Mouse (Mus musculus): ENCODE results near the gene Thnsl2.
A peak's percentile ranks its signal among the peaks of the same experiment; 100 is the strongest.

Gene Thnsl2

GRCm38 (mm10) chr6:71130269-71130668, 14.0 kb downstream of the Thnsl2 start:
- DNase-seq = no peak

- peak; percentile 16 for DNase-seq
Observed at GRCm38 (mm10) chr6:71129071-71129470, 15.2 kb downstream of the Thnsl2 start.

DNA sequence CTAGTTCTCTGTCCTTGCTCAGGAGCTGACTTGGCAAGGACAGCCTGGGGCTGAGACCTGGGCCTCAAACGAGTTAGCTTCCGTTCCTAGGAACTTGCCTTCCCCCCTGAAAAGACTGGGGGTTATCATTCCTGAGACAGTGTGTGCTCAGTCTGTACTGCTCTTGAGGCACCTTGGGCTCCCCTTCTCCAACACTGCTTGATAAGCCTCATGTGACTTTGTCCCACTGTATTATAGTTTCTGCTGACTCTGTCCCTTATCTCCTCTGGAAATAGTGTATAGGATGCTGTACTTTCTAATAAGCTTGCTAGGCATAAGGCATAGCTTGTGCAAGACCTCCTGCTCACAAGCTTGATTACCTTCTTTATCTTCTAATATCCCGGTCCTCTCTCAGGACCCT, 17.9 kb downstream of the Thnsl2 start:
- DNase-seq = no peak

DNA sequence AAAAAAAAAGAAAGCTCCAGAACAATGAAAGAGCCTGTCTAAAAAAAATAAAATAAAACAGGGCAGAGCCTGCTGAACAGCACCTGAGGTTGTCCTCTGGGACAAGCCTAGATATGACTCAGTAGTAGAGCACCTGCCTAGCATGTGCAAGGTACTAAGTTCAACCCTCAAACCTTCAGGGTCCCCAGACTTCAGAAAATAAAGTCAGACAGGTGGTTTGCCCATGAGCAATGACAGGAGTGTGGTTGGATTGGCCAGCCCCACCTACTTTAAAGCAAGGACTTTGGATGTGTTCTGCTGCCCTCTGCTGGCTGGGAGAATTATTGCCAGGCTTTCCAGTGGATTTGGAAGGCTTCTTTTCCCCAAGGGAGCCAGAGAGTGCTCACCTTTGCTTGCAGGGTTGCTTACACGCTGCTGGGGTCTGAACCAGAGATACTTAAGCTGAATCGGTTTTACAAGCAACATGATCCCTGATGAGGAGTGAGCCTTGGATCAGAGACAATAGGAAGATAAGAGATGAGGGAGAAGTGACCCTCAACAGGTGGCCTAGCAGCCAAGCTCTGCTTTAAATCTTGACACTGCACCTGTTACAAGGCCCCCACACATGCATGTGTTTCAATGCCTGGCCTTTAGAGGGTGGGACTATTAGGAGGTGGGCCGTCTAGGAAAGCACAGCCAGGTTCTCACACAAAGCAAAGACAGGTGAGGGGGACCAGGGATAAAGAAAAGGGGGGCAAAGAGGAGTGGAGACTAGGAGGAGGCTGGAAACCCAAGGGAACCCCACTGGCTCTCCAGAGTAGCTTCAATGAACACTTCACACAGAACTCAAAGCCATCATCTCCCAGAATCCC, 19.0 kb downstream of the Thnsl2 start:
- DNase-seq = peak; percentile 88

DNA sequence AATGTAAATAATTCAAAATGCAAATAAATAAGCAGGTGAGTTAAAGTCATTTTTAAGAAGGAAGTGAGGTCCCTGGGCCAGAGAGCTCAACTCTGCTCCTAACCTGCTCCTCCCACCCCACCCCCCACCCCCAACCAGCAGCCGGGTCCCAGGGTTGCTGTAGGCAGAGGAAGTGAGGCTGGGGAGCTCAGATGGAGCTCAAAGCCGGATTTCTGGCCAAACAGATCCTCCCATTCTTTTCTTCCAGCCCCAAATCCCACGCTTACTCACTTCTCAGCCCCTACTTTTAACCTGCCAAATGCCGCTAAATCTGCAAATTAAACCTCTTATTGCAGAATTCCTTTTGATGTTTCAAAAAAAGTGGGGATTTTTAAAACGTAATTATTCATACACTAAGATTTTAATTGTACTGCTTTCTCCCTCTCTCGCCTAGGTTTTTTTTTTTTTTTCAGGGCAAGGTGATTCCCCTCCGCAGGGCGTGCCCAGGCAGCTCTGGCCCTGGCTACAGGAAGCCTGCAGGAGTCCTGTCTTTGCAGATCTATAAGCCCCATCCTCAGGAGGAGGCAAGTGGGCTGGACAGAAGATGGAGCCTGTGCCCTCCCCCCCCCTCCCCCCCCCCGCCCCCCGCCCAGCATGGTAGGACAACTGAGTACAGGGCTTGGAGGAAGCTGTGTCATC, 24.5 kb downstream of the Thnsl2 start:
- no peak for DNase-seq

DNA sequence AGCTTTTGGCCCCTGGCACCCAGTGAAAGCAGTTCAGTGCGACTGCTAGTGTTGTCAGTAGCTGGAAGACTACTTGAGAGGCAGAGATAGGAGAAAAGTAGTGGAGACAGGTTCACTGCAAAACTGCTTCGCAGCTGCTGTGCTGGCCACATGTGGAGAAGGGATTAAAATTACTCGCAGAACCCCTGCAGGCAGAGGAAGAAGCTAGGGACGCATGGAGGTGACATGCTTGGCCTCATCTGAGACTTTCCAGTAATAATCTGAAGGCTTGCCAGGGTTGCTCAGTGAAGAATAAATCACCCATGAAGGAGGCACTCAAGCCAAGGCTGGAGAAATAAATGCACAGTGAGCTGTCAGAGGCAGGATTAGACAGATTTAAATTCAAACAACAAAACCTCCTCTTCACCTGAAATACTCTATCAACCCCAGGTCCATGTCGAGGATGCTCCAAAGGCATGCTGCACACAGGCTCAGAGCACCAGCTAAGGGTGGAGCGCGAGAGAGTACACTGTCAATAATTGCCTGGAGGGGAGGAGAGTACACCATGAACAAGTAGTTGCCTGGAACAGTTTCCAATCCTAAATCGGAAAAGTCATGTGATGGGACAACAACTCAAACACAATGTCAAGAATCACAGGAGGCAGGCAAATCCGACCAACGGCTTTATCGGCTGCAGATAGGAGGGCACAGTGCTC, 32.7 kb downstream of the Thnsl2 start:
- DNase-seq = peak; percentile 19

- no peak for DNase-seq
Observed at GRCm38 (mm10) chr6:71106170-71106945, 37.9 kb downstream of the Thnsl2 start.

GRCm38 (mm10) chr6:71096126-71096525, 48.1 kb downstream of the Thnsl2 start:
- DNase-seq = no peak

DNA sequence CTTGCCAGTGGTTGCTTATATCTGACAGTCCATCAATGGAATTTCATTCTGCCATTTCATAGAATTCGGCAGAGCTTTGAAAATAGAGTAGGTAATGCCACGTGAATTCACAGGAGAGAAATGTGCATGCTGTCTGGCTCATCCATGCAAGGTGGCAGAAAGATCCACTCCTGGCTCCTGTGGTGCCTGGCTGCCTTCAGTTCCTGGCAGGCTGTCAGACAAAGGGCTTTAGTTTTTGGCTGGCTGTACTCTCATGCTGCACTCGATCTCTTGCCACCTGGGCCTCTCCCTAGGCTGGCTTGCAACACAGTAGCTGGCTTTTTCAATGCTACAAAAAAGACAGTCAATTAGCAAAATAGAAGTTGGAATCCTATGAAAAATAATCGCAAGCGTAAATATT, 49.5 kb downstream of the Thnsl2 start:
- no peak for DNase-seq

DNA sequence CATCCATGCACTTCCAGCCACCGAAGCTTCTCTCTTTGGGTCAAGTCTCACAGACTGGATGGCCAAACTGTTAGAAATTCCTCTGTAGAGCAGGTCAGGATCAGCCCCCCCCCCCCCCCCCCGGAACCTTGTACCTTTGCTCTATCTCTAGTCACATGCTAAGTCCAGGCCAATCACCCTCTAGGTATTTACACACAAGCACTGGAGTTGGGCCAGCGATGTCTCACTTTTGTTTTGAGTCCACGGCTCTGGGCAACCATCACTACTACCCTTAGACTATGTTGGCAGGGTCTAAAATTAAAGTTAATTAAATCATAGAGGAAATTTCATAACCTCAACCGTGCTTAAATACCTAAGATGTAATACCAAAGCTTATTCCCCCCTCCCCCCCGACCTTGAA, 50.6 kb downstream of the Thnsl2 start:
- no peak for DNase-seq

GRCm38 (mm10) chr6:71090475-71090874, 53.8 kb downstream of the Thnsl2 start:
- DNase-seq = no peak

DNA sequence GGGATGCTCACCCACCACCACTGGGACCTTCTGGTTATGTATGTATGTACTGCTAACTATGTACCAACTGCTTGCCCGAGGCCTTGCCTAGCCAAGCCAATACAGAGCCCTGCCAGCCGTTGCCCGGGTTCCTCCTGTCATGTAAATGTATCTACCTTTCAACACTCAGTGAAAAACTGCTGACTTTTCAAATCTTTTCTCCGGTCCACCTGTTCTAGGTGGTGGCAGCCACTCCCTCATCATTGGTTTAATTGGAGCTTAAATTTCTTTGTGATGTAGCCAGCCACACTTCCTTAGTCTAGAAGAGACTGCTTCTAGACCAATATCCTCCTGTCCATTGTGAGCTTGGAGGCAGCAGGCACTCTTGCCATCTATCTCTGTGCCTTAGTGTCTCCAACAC, 54.5 kb downstream of the Thnsl2 start:
- DNase-seq = no peak

GRCm38 (mm10) chr6:71088992-71089391, 55.2 kb downstream of the Thnsl2 start:
- DNase-seq = no peak

GRCm38 (mm10) chr6:71083441-71083840, 60.8 kb downstream of the Thnsl2 start:
- DNase-seq = no peak

DNA sequence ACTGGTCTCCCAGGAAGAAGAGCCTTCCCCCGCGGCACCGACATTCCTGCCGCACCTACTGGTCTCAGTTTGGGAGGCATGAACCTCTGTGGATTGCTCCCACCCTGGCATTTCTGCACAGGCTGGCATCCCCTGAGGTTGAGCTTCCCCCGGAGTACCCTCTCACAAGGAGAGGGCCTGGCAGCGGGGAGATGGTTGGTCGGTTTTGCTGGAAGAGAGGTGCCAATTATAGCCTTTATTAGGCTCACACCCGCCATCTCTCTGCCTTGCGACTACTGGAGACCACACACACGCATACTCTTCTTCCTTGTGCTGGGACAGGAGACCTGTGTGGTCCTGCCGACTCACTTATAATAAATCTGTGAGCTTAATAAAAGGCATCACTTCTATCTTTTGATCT, 62.2 kb downstream of the Thnsl2 start:
- peak; percentile 43 for DNase-seq

DNA sequence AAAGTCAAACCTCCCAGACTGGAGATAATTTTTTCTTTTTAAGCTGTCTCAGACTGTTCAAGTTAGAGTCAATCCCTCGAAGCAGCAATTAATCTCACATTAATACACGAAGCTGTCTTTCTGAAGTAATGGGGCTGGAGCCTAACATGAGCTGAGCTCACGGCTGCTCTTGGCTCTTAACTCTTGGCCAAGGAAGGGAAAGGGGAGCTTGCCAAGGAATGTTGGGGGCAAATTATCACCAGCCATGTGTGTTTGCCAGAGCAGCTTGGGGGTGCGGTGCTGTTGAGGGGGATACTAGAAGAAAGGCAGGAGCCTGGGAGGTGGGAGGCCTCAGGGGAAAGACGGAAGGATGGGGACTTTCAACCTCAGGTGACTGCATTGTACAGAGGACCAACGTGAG, 63.0 kb downstream of the Thnsl2 start:
- DNase-seq = no peak
